Mouse (Mus musculus) CD4-positive helper T cell, adult 2 months (primary cell): Measurements from ENCODE around the gene Mrpl40.

ENCODE experiments used
- DNase-seq: peaks from one replicate; pipeline ENCODE4 v3.0.0-alpha.2; 2012; ENCODE audit warnings: low read depth, missing footprints, low spot score

The Mrpl40 gene

GRCm38 (mm10) chr16:18829102-18829501 is 47.6 kb downstream of the Mrpl40 start:
- no peak for DNase-seq

GRCm38 (mm10) chr16:18828630-18829029 is 48.0 kb downstream of the Mrpl40 start:
- no peak for DNase-seq

- no peak for DNase-seq
Observed at GRCm38 (mm10) chr16:18822925-18823324, 53.7 kb downstream of the Mrpl40 start.

- no peak for DNase-seq
Observed at GRCm38 (mm10) chr16:18822356-18822755, 54.3 kb downstream of the Mrpl40 start.
